Mouse (Mus musculus) induced T-regulatory cell, adult 2 months (primary cell): ENCODE results near the gene Zscan18.
A peak's percentile ranks its signal among the peaks of the same experiment; 100 is the strongest.
"Not testable (repeated sequence)": the region's sequence is repeated elsewhere in the genome, so short reads cannot be mapped to it uniquely, and the experiment has no call there.

Source experiments
- DNase-seq: peaks from one replicate; pipeline ENCODE4 v3.0.0-alpha.2; 2012; ENCODE audit warnings: low read depth

The Zscan18 gene

GRCm38 (mm10) chr7:12802866-12803726 lies at the start of gene Zscan18:
Gene Zscan18 (minus strand): TSS chr7:12803635.
- DNase-seq, result peak; percentile 71

GRCm38 (mm10) chr7:12835779-12836178 lies 32.3 kb upstream of the Zscan18 start:
- peak; percentile 10 for DNase-seq

GRCm38 (mm10) chr7:12835193-12835671 lies 31.8 kb upstream of the Zscan18 start:
- DNase-seq, result no peak

- DNase-seq, result peak; percentile 95
These were observed 31.0 kb upstream of the Zscan18 start, which contains the start of gene Zfp110 for GRCm38 (mm10) chr7:12834162-12835120. Gene Zfp110 (plus strand): TSS chr7:12834761.

- DNase-seq, result peak; percentile 97
These were observed 15.3 kb upstream of the Zscan18 start, which contains the start of gene Zfp329 for GRCm38 (mm10) chr7:12818521-12819295. Gene Zfp329 (minus strand): TSS chr7:12818858.

GRCm38 (mm10) chr7:12815566-12815965 lies 12.1 kb upstream of the Zscan18 start:
- DNase-seq, result no peak

- no peak for DNase-seq
These were observed 264 bp upstream of the Zscan18 start for GRCm38 (mm10) chr7:12803727-12804071.

- DNase-seq, result no peak
These were observed 3.9 kb downstream of the Zscan18 start for GRCm38 (mm10) chr7:12799554-12799953.

GRCm38 (mm10) chr7:12797971-12798370 lies 5.5 kb downstream of the Zscan18 start:
- no peak for DNase-seq

GRCm38 (mm10) chr7:12792624-12793023 lies 10.8 kb downstream of the Zscan18 start:
- not testable (repeated sequence) for DNase-seq

GRCm38 (mm10) chr7:12788025-12788424 lies 15.4 kb downstream of the Zscan18 start:
- no peak for DNase-seq

GRCm38 (mm10) chr7:12787333-12787732 lies 16.1 kb downstream of the Zscan18 start:
- no peak for DNase-seq

- DNase-seq, result peak; percentile 75
These were observed 23.1 kb downstream of the Zscan18 start for GRCm38 (mm10) chr7:12780151-12780830.

- DNase-seq, result no peak
These were observed 23.7 kb downstream of the Zscan18 start for GRCm38 (mm10) chr7:12779782-12780150.

GRCm38 (mm10) chr7:12779141-12779540 lies 24.3 kb downstream of the Zscan18 start:
- DNase-seq, result no peak

GRCm38 (mm10) chr7:12774606-12775005 lies 28.8 kb downstream of the Zscan18 start:
- no peak for DNase-seq

GRCm38 (mm10) chr7:12774111-12774510 lies 29.3 kb downstream of the Zscan18 start:
- DNase-seq, result no peak

GRCm38 (mm10) chr7:12749431-12750198 lies 53.8 kb downstream of the Zscan18 start:
- no peak for DNase-seq

GRCm38 (mm10) chr7:12734904-12735303 lies 68.5 kb downstream of the Zscan18 start, which contains the start of gene Vmn2r56:
Gene Vmn2r56 (minus strand): TSS chr7:12735004.
- DNase-seq, result no peak
